Mouse (Mus musculus) myocyte (in vitro differentiated cells): ENCODE measurements around the gene Ccdc190.

ENCODE experiments used
- CEBPB ChIP-seq: IDR thresholded peaks from 2 replicates; pipeline ENCODE4 v1.6.1; 2011; ENCODE audit warnings: mild to moderate bottlenecking, moderate library complexity; ENCODE audit not compliant: poor library complexity, insufficient read depth, severe bottlenecking
- MAX ChIP-seq: IDR thresholded peaks from one replicate; pipeline ENCODE4 v1.6.1; 2011; ENCODE audit warnings: low read depth, mild to moderate bottlenecking, control low read depth
- MYOD1 ChIP-seq, 3 experiments: IDR thresholded peaks; one replicate each; pipeline ENCODE4 v1.6.1; 2011; ENCODE audit warnings: control low read depth in 2 of 3, low read depth in 2 of 3, mild to moderate bottlenecking in 2 of 3, moderate library complexity in 1 of 3; ENCODE audit not compliant: insufficient read length in 2 of 3, control insufficient read depth in 1 of 3
- POLR2A ChIP-seq: IDR thresholded peaks from one replicate; pipeline ENCODE4 v1.6.1; 2011; ENCODE audit warnings: low read depth, mild to moderate bottlenecking, control low read depth, moderate library complexity; ENCODE audit not compliant: insufficient read length
- TCF12 ChIP-seq: IDR thresholded peaks from one replicate; pipeline ENCODE4 v1.6.1; 2011; ENCODE audit warnings: mild to moderate bottlenecking, control low read depth; ENCODE audit not compliant: poor library complexity, insufficient read depth, severe bottlenecking
- USF1 ChIP-seq: IDR thresholded peaks from one replicate; pipeline ENCODE4 v1.6.1; 2011; ENCODE audit warnings: low read depth, mild to moderate bottlenecking, control low read depth, moderate library complexity

DNA sequence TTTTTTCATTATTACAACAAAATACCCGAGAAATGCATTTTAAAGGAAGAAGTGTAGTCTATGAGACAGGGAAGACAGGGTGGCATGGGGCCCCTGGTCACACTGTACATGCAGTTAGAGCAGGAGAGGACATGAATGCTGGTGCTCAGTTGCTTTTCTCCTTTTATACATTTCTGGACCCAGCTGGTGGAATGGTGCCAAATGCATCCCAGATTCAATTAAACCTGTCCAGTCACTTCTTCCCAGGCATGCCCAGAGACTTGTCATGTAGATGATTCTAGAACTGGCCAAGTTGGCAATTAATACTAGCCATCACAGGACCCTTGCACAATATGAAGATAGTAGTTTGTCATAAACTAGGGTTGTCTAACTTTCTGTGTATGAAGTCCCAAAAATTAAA, 30.5 kb upstream of the Ccdc190 start:
- TF ChIP-seq TCF12 (no peak), POLR2A (no peak), CEBPB (no peak), MYOD1 (IDR thresholded peaks at IDR 0.05; ENCODE audit: control insufficient read depth in 1 of 3, insufficient read length in 2 of 3, low read depth in 2 of 3) (no peak), MAX (no peak), USF1 (no peak)
